Mouse (Mus musculus) liver, embryonic 14.5 days (tissue): ENCODE measurements around the gene A730009L09Rik.

ENCODE experiments used
- CTCF ChIP-seq: IDR thresholded peaks from 2 replicates; pipeline ENCODE4 v1.5.1; 2016; ENCODE audit warnings: antibody characterized with exemption, low read depth, control low read depth
- EP300 ChIP-seq: IDR thresholded peaks from 2 replicates; pipeline ENCODE4 v1.6.1; 2016; ENCODE audit warnings: antibody characterized with exemption, low read depth

DNA sequence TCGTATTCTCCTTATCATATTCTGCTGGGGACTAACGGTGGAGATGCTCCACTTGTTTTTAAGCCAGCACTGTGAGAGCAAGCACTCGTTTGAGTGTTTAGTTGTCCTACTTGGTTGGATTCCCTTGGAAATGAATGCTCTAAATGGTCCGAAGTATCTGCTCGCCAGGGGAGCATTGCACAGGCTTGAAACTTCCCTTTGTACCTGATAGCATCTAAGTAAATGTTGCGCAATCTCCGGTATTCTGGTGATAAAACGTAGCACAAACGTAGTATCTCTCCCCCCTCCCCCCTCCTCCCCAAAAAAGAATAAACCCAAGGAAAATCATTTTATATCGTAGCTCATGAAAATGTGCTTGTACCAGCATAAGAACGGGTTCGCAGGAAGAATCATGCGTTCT is 39.1 kb downstream of the A730009L09Rik start:
- TF ChIP-seq EP300, result no peak
- TF ChIP-seq CTCF, result no peak
